Mouse (Mus musculus) intestine, embryonic 15.5 days (tissue): Measurements from ENCODE around the gene Usp48. TPM values are rescaled to one million over a fixed set of nuclear protein-coding genes. Genes with fewer than 3 reads are reported as not detected.
"Not testable (repeated sequence)": the region's sequence is repeated elsewhere in the genome, so short reads cannot be mapped to it uniquely, and the experiment has no call there.

Experiments
- ATAC-seq: fragments of 200-750 bp; cut with Nextera tagmentation; 2 replicates; pipeline ENCODE4 v1.8.0; 2017; ENCODE audit warnings: moderate TSS enrichment, moderate library complexity
- H3K27ac ChIP-seq: fragments of 300-500 bp; sonication (generic); 2 replicates; pipeline ENCODE4 v1.5.1; 2015; ENCODE audit warnings: mild to moderate bottlenecking, inconsistent platforms
- H3K27me3 ChIP-seq: fragments of 300-500 bp; sonication (generic); replicated peaks from 2 replicates; pipeline ENCODE4 v1.6.1; 2015; ENCODE audit warnings: inconsistent platforms
- H3K36me3 ChIP-seq: fragments of 300-500 bp; sonication (generic); 2 replicates; pipeline ENCODE4 v1.6.1; 2015; ENCODE audit warnings: inconsistent platforms
- H3K4me1 ChIP-seq: fragments of 300-500 bp; sonication (generic); replicated peaks from 2 replicates; pipeline ENCODE4 v1.6.1; 2015; ENCODE audit warnings: inconsistent platforms
- H3K4me2 ChIP-seq: fragments of 300-500 bp; sonication (generic); replicated peaks from 2 replicates; pipeline ENCODE4 v1.6.1; 2015; ENCODE audit warnings: mild to moderate bottlenecking, inconsistent platforms
- H3K4me3 ChIP-seq: fragments of 300-500 bp; sonication (generic); replicated peaks from 2 replicates; pipeline ENCODE4 v1.5.1; 2015; ENCODE audit warnings: inconsistent platforms
- H3K9ac ChIP-seq: fragments of 300-500 bp; sonication (generic); 2 replicates; pipeline ENCODE4 v1.6.1; 2015; ENCODE audit warnings: inconsistent platforms
- H3K9me3 ChIP-seq: fragments of 300-500 bp; sonication (generic); 2 replicates; pipeline ENCODE4 v1.6.1; 2016; ENCODE audit warnings: inconsistent platforms
- WGBS: fragments of 180-500 bp; shearing (Covaris S2); methylation state at CpG from one replicate; pipeline ENCODE4 v1.1.7; 2015; 5-methylcytosine and 5-hydroxymethylcytosine counted together
- polyA plus RNA-seq: library from polyadenylated mRNA; unstranded; fragments of >200 nt; fragmentation: Nextera tagmentation; extraction: Ambion mirVana; gene quantifications from 2 replicates; pipeline ENCODE4 v1.2.1, GENCODE M21; 2015

The Usp48 gene
- polyA plus RNA-seq, 1 experiment from 2014 or later = 62.0 TPM

DNA sequence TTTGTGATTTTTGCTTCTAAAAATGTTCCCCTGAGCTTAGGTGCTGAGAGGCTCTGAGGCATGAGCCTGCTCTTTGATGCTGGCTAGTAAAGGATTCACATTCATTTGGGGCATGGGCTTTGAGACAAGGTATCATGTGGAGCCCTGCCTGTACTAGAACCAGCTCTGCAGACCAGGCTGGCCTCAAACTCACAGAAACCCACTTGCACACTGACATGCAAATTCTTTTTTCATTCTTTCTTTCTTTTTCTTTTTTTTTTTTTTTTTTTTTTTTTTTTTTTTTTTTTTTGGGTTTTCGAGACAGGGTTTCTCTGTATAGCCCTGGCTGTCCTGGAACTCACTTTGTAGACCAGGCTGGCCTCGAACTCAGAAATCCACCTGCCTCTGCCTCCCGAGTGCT is 4.5 kb upstream of the Usp48 start:
- WGBS = 83% methylated on average over 2 of the region's 3 CpGs
- H3K36me3 ChIP-seq, H3K27me3 ChIP-seq, H3K27ac ChIP-seq, ATAC-seq, H3K4me1 ChIP-seq, H3K4me2 ChIP-seq, H3K9me3 ChIP-seq, H3K4me3 ChIP-seq, H3K9ac ChIP-seq: not testable (repeated sequence)

DNA sequence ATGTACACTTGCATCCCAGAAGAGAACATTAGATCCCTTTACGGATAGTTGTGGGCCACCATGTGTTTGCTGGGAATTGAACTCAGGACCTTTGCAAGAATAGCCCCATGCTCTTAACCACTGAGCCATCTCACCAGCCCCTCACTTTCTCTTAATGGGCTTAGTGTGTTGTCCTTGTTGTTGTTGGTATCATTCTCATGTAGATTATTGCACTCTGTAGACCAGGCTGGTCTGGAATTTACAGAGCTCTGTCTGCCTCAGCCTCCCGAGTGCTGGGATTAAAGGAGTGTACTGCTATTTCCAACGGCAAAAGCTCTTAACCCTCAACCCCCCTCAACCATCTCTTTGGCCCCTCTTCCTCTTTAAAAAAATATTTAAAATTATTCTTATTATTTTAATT is 4.0 kb upstream of the Usp48 start:
- Histone ChIP-seq H3K27me3 (no peaks in the 10 kb centered on the region), H3K4me2 (no peak overlapping the region), H3K4me3 (no peak overlapping the region), H3K9me3 (no peaks in the 10 kb centered on the region), H3K36me3 (no peaks in the 10 kb centered on the region), H3K4me1 (no peaks in the 10 kb centered on the region), H3K9ac (no peak overlapping the region), H3K27ac (no peak overlapping the region)
- ATAC-seq = no peak
- 91% methylated on average over 3 of the region's 3 CpGs for WGBS

- H3K9ac ChIP-seq = no peak overlapping the region
- H3K9me3 ChIP-seq = no peaks in the 10 kb centered on the region
- no peak for ATAC-seq
- no peak overlapping the region for H3K4me2 ChIP-seq
- H3K4me3 ChIP-seq = no peak overlapping the region
- no peak overlapping the region for H3K27ac ChIP-seq
- peaks cover 8% of the 10 kb centered on the region for H3K4me1 ChIP-seq
- WGBS = 88% methylated on average over 4 of the region's 4 CpGs
- no peaks in the 10 kb centered on the region for H3K36me3 ChIP-seq
- no peaks in the 10 kb centered on the region for H3K27me3 ChIP-seq
These were observed 2.6 kb upstream of the Usp48 start for GRCm38 (mm10) chr4:137590961-137591360.

DNA sequence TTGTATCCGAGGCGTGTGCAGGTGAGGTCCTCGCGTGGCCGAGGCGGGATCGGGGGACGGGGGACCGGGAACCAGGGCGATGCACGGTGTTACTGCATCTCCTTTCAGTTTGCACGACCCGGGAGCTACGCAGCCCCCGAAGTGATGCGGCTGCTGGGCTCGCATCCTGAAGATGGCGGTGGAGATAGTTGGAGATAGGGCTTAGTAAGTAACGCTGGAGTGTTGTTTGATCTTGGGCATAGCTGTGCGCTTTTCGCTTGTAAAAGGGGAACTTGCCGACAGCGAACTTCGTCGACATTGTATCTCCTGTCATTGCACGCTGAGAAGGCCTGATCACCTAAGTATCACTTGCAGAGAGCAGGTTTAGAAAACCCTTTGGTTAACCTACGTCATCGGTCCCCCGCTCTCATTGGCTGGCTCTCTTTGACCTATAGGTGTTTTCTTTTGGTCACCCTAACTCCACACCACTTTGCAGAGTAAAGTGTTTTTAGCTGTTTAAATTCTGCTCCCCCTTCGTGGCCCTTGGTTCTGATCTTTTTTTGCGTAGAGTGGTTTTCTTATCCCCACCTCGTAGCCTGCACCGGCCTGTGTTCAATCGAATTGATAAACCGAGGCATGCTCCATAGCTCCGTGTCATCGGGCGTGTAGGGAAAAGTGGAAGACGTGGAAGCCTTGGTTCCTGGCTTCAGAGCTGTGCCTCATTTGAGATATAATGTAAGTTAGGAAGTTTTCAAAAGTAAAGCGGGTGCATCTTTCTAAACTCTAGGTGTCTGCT is 1.1 kb downstream of the Usp48 start:
- peak overlapping the region; percentile 98 for H3K4me3 ChIP-seq
- 4% methylated on average over 40 of the region's 40 CpGs for WGBS

GRCm38 (mm10) chr4:137597098-137597630 is 3.6 kb downstream of the Usp48 start:
- Histone ChIP-seq H3K36me3 (no peaks in the 10 kb centered on the region), H3K4me2 (no peak overlapping the region), H3K4me1 (peaks cover 27% of the 10 kb centered on the region), H3K27ac (no peak overlapping the region), H3K9ac (no peak overlapping the region), H3K4me3 (no peak overlapping the region), H3K27me3 (no peaks in the 10 kb centered on the region), H3K9me3 (no peaks in the 10 kb centered on the region)
- 92% methylated on average over 4 of the region's 4 CpGs for WGBS
- no peak for ATAC-seq

More for the DNA sequence above, 1.1 kb downstream of the Usp48 start:
- ATAC-seq = peak; percentile 27
- no peaks in the 10 kb centered on the region for H3K27me3 ChIP-seq
- H3K36me3 ChIP-seq = no peaks in the 10 kb centered on the region
- H3K9me3 ChIP-seq = no peaks in the 10 kb centered on the region
- peak overlapping the region; percentile 86 for H3K9ac ChIP-seq
- H3K4me2 ChIP-seq = peak overlapping the region; percentile 74
- H3K4me1 ChIP-seq = peaks cover 23% of the 10 kb centered on the region
- peak overlapping the region; percentile 98 for H3K27ac ChIP-seq

GRCm38 (mm10) chr4:137598577-137598976 is 5.0 kb downstream of the Usp48 start:
- Histone ChIP-seq H3K4me1 (peaks cover 27% of the 10 kb centered on the region), H3K9ac (no peak overlapping the region), H3K27ac (no peak overlapping the region), H3K9me3 (no peaks in the 10 kb centered on the region), H3K4me3 (no peak overlapping the region), H3K4me2 (no peak overlapping the region), H3K36me3 (no peaks in the 10 kb centered on the region), H3K27me3 (no peaks in the 10 kb centered on the region)
- ATAC-seq = no peak
- WGBS = 83% methylated on average over 5 of the region's 5 CpGs

DNA sequence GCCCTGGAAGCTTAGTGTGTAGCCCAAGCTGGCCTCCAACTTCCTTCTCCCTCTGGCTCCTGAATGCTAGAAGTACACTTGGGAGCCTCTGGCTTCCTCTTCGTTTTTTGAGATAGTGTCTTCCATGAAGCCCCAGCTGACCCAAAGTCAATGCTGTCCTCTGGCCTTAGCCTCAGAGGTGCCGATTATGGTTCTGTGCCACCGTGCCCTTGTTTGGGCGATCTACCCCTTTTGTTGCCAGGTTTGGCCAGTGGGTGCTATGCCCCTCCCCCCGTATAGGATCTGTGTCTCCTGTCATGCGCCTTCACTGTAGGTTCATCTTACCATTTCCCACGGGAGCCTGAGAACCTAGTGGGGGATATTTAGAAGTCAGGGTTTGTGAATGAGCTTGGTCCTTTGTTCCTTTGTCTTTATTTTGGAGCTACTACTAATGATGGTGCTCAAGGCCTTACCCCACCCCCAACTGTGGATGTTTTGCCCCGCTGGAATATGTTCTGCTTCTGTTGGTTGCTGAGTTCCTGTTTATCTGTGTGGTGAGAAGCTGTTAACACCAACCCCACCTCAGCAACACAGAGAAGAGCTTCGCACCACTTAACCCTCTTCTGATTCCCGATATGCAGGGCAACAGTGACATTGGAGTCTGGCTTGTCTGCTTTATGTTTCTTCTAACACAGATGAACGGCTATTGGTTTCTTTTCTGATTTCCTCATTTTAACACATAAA is 10.1 kb downstream of the Usp48 start:
- no peak overlapping the region for H3K4me2 ChIP-seq
- H3K27me3 ChIP-seq = no peaks in the 10 kb centered on the region
- WGBS = 76% methylated on average over 11 of the region's 11 CpGs
- ATAC-seq = no peak
- no peak overlapping the region for H3K4me3 ChIP-seq
- no peak overlapping the region for H3K27ac ChIP-seq
- no peaks in the 10 kb centered on the region for H3K9me3 ChIP-seq
- H3K4me1 ChIP-seq = peaks cover 12% of the 10 kb centered on the region
- no peak overlapping the region for H3K9ac ChIP-seq
- H3K36me3 ChIP-seq = peaks cover 21% of the 10 kb centered on the region

DNA sequence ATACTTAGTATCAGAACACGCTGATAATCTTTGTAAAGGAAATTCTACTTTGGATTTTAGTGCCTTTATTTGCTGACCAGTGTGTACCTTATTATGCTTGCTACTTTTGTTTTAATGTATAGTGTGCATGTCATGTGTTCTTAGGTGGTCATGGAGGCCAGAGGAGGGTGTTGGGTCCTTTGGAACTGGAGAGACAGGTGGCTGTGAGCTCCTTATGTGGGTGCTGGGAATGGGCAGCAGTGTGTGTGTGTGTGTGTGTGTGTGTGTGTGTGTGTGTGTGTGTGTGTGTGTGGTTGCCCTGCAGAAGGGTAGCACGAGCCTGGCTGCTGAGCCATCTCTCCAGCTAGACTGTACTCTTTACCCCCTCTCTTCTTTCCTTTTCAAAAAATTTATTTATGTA is 13.5 kb downstream of the Usp48 start:
- Histone ChIP-seq H3K9me3 (no peaks in the 10 kb centered on the region), H3K4me3 (no peak overlapping the region), H3K27ac (no peak overlapping the region), H3K9ac (no peak overlapping the region), H3K4me2 (no peak overlapping the region), H3K36me3 (peaks cover 40% of the 10 kb centered on the region), H3K27me3 (no peaks in the 10 kb centered on the region), H3K4me1 (peaks cover 6% of the 10 kb centered on the region; the same call in 1 of the 2 replicates)
- ATAC-seq = no peak
- 100% methylated on average over 2 of the region's 2 CpGs for WGBS

DNA sequence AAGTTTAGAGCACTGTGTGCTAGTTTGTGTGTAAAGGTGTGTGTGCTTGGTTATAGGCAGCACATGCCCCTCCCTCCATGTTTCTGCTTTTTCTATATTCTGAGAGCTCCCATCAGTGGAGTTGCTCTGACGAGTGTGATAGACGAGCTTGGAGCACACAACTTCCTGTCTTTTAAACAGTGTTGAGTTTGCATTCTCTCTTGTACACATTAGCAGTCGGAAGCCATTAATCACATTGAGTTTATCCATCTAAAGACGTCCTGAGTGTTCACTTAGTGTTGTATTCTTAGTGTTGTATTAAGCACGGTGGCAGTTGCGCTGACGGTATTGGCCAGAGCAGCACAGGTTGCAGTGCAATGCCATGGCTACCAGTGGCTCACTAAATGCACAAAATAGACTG is 15.7 kb downstream of the Usp48 start:
- H3K27ac ChIP-seq = no peak overlapping the region
- no peak for ATAC-seq

GRCm38 (mm10) chr4:137609702-137610101 is 16.1 kb downstream of the Usp48 start:
- Histone ChIP-seq H3K27me3 (no peaks in the 10 kb centered on the region), H3K4me1 (peaks cover 6% of the 10 kb centered on the region; the same call in 1 of the 2 replicates), H3K4me2 (no peak overlapping the region), H3K27ac (no peak overlapping the region), H3K9ac (no peak overlapping the region), H3K36me3 (peaks cover 54% of the 10 kb centered on the region), H3K4me3 (no peak overlapping the region), H3K9me3 (no peaks in the 10 kb centered on the region)
- ATAC-seq = no peak
- 64% methylated on average over 7 of the region's 7 CpGs for WGBS

More for the DNA sequence above, 15.7 kb downstream of the Usp48 start:
- Histone ChIP-seq H3K4me2 (no peak overlapping the region), H3K4me3 (no peak overlapping the region), H3K27me3 (no peaks in the 10 kb centered on the region), H3K4me1 (peaks cover 6% of the 10 kb centered on the region; the same call in 1 of the 2 replicates), H3K9me3 (no peaks in the 10 kb centered on the region), H3K36me3 (peaks cover 55% of the 10 kb centered on the region), H3K9ac (no peak overlapping the region)
- 52% methylated on average over 7 of the region's 7 CpGs for WGBS

GRCm38 (mm10) chr4:137610256-137610655 is 16.7 kb downstream of the Usp48 start:
- Histone ChIP-seq H3K4me1 (peaks cover 6% of the 10 kb centered on the region; the same call in 1 of the 2 replicates), H3K4me2 (no peak overlapping the region), H3K9ac (no peak overlapping the region), H3K36me3 (peaks cover 54% of the 10 kb centered on the region), H3K27ac (no peak overlapping the region), H3K9me3 (no peaks in the 10 kb centered on the region), H3K4me3 (no peak overlapping the region), H3K27me3 (no peaks in the 10 kb centered on the region)
- WGBS = 57% methylated on average over 15 of the region's 15 CpGs
- no peak for ATAC-seq

DNA sequence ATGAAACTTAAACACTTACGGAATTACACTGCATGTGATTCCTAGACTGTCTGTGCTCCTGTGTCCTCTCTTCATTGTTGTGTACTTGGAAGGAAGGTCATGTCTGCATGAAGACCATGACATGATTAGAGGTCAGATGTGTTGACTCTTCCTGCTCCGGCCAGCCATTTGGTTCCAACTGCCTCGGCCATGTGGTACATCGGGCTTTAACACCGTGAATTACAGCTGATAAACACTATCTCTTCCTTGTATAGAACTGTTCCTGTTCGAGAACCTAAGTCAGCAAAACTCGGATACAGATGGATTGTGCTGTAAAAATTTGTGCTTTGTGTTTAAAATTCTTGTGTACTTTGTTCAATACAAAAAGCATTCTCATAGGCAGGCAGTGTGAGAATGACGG is 29.3 kb downstream of the Usp48 start:
- Histone ChIP-seq H3K9ac (no peak overlapping the region), H3K36me3 (peaks cover 33% of the 10 kb centered on the region), H3K9me3 (no peaks in the 10 kb centered on the region), H3K4me3 (no peak overlapping the region), H3K27ac (no peak overlapping the region), H3K4me1 (no peaks in the 10 kb centered on the region), H3K27me3 (no peaks in the 10 kb centered on the region), H3K4me2 (no peak overlapping the region)
- 86% methylated on average over 8 of the region's 8 CpGs for WGBS
- ATAC-seq = no peak
